ENCODE assay signal across 11 mouse cellular contexts in genomic region chr3:58516602-58516976, GRCm38 (mm10). TPM values are rescaled to one million over a fixed set of nuclear protein-coding genes. Genes with fewer than 3 reads are reported as not detected.
DNase-seq lines count a peak whose midpoint lies in the region; ATAC-seq lines count a peak whose summit lies in the region.
"Had no signal": no experiment of that assay in that cellular context is flagged by ENCODE, and none has a peak within 500 bp of the region (broad histone marks: within the 10 kb centered on the region; RNA-seq: fewer than 3 reads in every experiment).

No protein-coding gene starts in this region.

- peak; percentile 73 for ATAC-seq in granulocyte monocyte progenitor cell, adult 5-6 weeks (replicated peaks; ENCODE audit: poor library complexity, severe bottlenecking)
- peak; percentile 72 for ATAC-seq in monocyte, adult 5-6 weeks (replicated peaks; ENCODE audit: insufficient number of reproducible peaks, low FRiP score, low TSS enrichment, poor library complexity, severe bottlenecking)
- ATAC-seq: intestine, embryonic 16.5 days had no signal

- intact Hi-C loops in left cerebral cortex, postnatal 10 days (cut with DNase I), result no loop called here

- peak; percentile 12 for DNase-seq in kidney, adult 9 months
- no peak for DNase-seq in kidney, postnatal 36 days
- DNase-seq in CD4-positive helper T cell, adult 2 months (ENCODE audit: low read depth, low spot score), result peak; percentile 33
- no peak for DNase-seq in right cerebral cortex, adult 2 months (ENCODE audit: low spot score in 2 of 2)
- DNase-seq in cerebellum, postnatal 25 days, result no peak
- DNase-seq in left cerebral cortex, postnatal 10 days (ENCODE audit: extremely low spot score in 1 of 2, low spot score in 2 of 2), result no peak
- DNase-seq: cerebellum, postnatal 10 days; retina, postnatal 1 day had no signal

RNA-seq across cellular contexts. Expression of gene Eif2a, which starts 9.0 kb away (rescaled TPM):
- 99.7 and 127 TPM in 2 replicates for total RNA-seq in granulocyte monocyte progenitor cell, adult 5-6 weeks (2014; fragmentation: Nextera tagmentation)
- 99.8 and 121 TPM in 2 replicates for total RNA-seq in granulocyte monocyte progenitor cell, adult 5-6 weeks (2017)
- total RNA-seq in monocyte, adult 5-6 weeks (2017), result 52.9 to 62.9 TPM (median 60.4 TPM) in 3 replicates
- 10 to 100 TPM; 41.9 to 42.4 TPM for total RNA-seq in left cerebral cortex, postnatal 10 days (2021)

RNA-seq across cellular contexts. Expression of gene Serp1, which starts 9.1 kb away (rescaled TPM):
- 117 and 128 TPM in 2 replicates for total RNA-seq in granulocyte monocyte progenitor cell, adult 5-6 weeks (2014; fragmentation: Nextera tagmentation)
- total RNA-seq in granulocyte monocyte progenitor cell, adult 5-6 weeks (2017), result 140 and 165 TPM in 2 replicates
- 138 to 231 TPM (median 205 TPM) in 3 replicates for total RNA-seq in monocyte, adult 5-6 weeks (2017)
- 10 to 100 TPM; 26.0 to 26.1 TPM for total RNA-seq in left cerebral cortex, postnatal 10 days (2021)

RNA-seq across cellular contexts. Expression of gene Selenot, which starts 59.8 kb away (rescaled TPM):
- total RNA-seq in granulocyte monocyte progenitor cell, adult 5-6 weeks (2014; fragmentation: Nextera tagmentation), result 80.8 and 97.3 TPM in 2 replicates
- 158 and 187 TPM in 2 replicates for total RNA-seq in granulocyte monocyte progenitor cell, adult 5-6 weeks (2017)
- 192 to 279 TPM (median 244 TPM) in 3 replicates for total RNA-seq in monocyte, adult 5-6 weeks (2017)
- 100 to 1,000 TPM; 180 to 191 TPM for total RNA-seq in left cerebral cortex, postnatal 10 days (2021)

Comparison
In these comparisons a context has a peak if more than half of its experiments do, and no peak if none do; other contexts are left out.
1. DNase-seq: peak in kidney, adult 9 months (single experiment) and CD4-positive helper T cell, adult 2 months (single experiment); none in kidney, postnatal 36 days (0 of 2), right cerebral cortex, adult 2 months (0 of 2), cerebellum, postnatal 25 days (0 of 2) and left cerebral cortex, postnatal 10 days (0 of 2).